Mouse (Mus musculus) embryonic fibroblast, embryonic 13.5 days (primary cell): Measurements from ENCODE around the gene Kcnip2.

Experiments used
- CTCF ChIP-seq: IDR thresholded peaks from 2 replicates; pipeline ENCODE4 v1.5.1; 2011; ENCODE audit warnings: mild to moderate bottlenecking, control low read depth, low read length, moderate library complexity, borderline replicate concordance; ENCODE audit not compliant: insufficient read depth
- POLR2A ChIP-seq: IDR thresholded peaks from 2 replicates; pipeline ENCODE4 v1.6.1; 2011; ENCODE audit warnings: low read depth, mild to moderate bottlenecking, control low read depth, low read length, moderate library complexity

DNA sequence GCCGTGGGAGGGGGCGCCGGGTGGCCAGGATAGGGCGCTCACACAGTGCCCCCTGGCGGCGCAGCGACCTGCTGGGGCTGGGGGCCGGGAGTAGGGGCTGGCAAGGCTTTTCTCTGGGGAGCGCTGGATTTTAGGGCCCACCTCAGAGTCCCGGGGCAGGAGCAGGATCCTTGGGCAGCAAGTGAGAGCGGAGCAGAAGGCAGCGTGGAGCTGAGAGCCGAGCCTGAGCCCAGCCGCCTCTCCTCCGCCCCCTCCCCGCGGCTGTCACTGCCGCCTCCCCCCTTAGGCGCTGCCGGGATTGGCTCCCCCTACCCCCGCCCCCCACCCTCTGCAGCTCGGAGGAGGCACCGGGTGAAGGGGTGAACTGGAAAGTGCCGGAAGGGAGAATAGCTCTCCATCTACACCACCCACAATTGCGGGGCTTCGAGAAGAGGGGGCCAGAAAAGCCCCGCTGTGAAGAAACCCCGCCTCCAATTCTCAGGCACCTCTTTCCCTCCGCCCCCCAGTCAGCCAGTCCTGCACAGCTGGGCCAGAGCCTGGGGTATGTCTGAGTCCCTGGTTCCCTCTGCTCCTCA, at the start of gene Kcnip2:
- TF ChIP-seq CTCF (no peak), POLR2A (no peak)
